Mouse (Mus musculus) small intestine, adult 2 months (tissue): Measurements from ENCODE around the gene Smtnl2.

Source experiments
- CTCF ChIP-seq: fragments of 200-500 bp; IDR thresholded peaks from 2 replicates; pipeline ENCODE4 v1.5.1; 2012; ENCODE audit warnings: low read depth, mild to moderate bottlenecking, control low read depth, inconsistent platforms, low read length, moderate library complexity, mixed read lengths; ENCODE audit not compliant: insufficient replicate concordance, insufficient read length; ENCODE audit errors: extremely low read depth
- POLR2A ChIP-seq: fragments of 200-500 bp; IDR thresholded peaks from 2 replicates; pipeline ENCODE4 v1.6.1; 2012; ENCODE audit warnings: low read depth, mild to moderate bottlenecking, control low read depth, inconsistent platforms, low read length, moderate library complexity

- TF ChIP-seq CTCF (no peak), POLR2A (no peak)
These were observed 13.7 kb upstream of the Smtnl2 start for GRCm38 (mm10) chr11:72425201-72425600.
